Mouse (Mus musculus) limb, embryonic 10.5 days (tissue): ENCODE measurements around the gene Dpagt1. TPM values are rescaled to one million over a fixed set of nuclear protein-coding genes. Genes with fewer than 3 reads are reported as not detected.
"Not testable (repeated sequence)": the region's sequence is repeated elsewhere in the genome, so short reads cannot be mapped to it uniquely, and the experiment has no call there.

Experiments used
- DNase-seq: peaks from one replicate; pipeline ENCODE4 v3.0.0-alpha.2; 2017; ENCODE audit warnings: low spot score
- H3K27ac ChIP-seq: fragments of 300-500 bp; sonication (generic); 2 replicates; pipeline ENCODE4 v1.5.1; 2016; ENCODE audit warnings: mild to moderate bottlenecking
- H3K27me3 ChIP-seq: fragments of 300-500 bp; sonication (generic); 2 replicates; pipeline ENCODE4 v1.6.1; 2016; ENCODE audit warnings: low read depth, mild to moderate bottlenecking; ENCODE audit not compliant: poor library complexity, severe bottlenecking
- H3K36me3 ChIP-seq: fragments of 300-500 bp; sonication (generic); 2 replicates; pipeline ENCODE4 v1.6.1; 2016; ENCODE audit warnings: mild to moderate bottlenecking, moderate library complexity
- H3K4me1 ChIP-seq: fragments of 300-500 bp; sonication (generic); 2 replicates; pipeline ENCODE4 v1.6.1; 2016
- H3K4me3 ChIP-seq: fragments of 300-500 bp; sonication (generic); 2 replicates; pipeline ENCODE4 v1.5.1; 2016; ENCODE audit warnings: mild to moderate bottlenecking, moderate library complexity
- H3K9me3 ChIP-seq: fragments of 300-500 bp; sonication (generic); replicated peaks from 2 replicates; pipeline ENCODE4 v1.6.1; 2016; ENCODE audit warnings: mild to moderate bottlenecking
- WGBS: fragments of 180-500 bp; shearing (Covaris S2); methylation state at CpG from one replicate; pipeline ENCODE4 v1.1.7; 2016; 5-methylcytosine and 5-hydroxymethylcytosine counted together
- polyA plus RNA-seq: library from polyadenylated mRNA; unstranded; fragments of >200 nt; fragmentation: Nextera tagmentation; extraction: Ambion mirVana; gene quantifications from 2 replicates; pipeline ENCODE4 v1.2.1, GENCODE M21; 2016

The Dpagt1 gene
- polyA plus RNA-seq, 1 experiment from 2014 or later: 46.9 TPM

- H3K27ac ChIP-seq: peak overlapping the region; percentile 77
- peaks cover 35% of the 10 kb centered on the region for H3K4me1 ChIP-seq
- no peaks in the 10 kb centered on the region for H3K9me3 ChIP-seq
- WGBS: 32% methylated on average over 6 of the region's 6 CpGs
- no peak for DNase-seq
- H3K36me3 ChIP-seq: peaks cover 16% of the 10 kb centered on the region
- H3K4me3 ChIP-seq: peak overlapping the region; percentile 75
- H3K27me3 ChIP-seq: peaks cover 13% of the 10 kb centered on the region
These were observed 5.1 kb upstream of the Dpagt1 start for GRCm38 (mm10) chr9:44320799-44321133.

GRCm38 (mm10) chr9:44323656-44324055 is 2.2 kb upstream of the Dpagt1 start:
- peaks cover 33% of the 10 kb centered on the region for H3K4me1 ChIP-seq
- H3K4me3 ChIP-seq, H3K27ac ChIP-seq, H3K27me3 ChIP-seq, DNase-seq, H3K9me3 ChIP-seq, H3K36me3 ChIP-seq: not testable (repeated sequence)
- 89% methylated on average over 4 of the region's 4 CpGs for WGBS

- H3K9me3 ChIP-seq: no peaks in the 10 kb centered on the region
- 77% methylated on average over 6 of the region's 6 CpGs for WGBS
- H3K4me1 ChIP-seq: peaks cover 28% of the 10 kb centered on the region
- H3K27ac ChIP-seq: no peak overlapping the region
- peaks cover 14% of the 10 kb centered on the region for H3K36me3 ChIP-seq
- H3K27me3 ChIP-seq: peaks cover 1% of the 10 kb centered on the region; the same call in 1 of the 2 replicates
- no peak for DNase-seq
- no peak overlapping the region for H3K4me3 ChIP-seq
These were observed 1.7 kb upstream of the Dpagt1 start for GRCm38 (mm10) chr9:44324147-44324546.

GRCm38 (mm10) chr9:44325032-44325767 is 619 bp upstream of the Dpagt1 start:
- Histone ChIP-seq H3K4me1 (peaks cover 22% of the 10 kb centered on the region), H3K36me3 (peaks cover 25% of the 10 kb centered on the region), H3K27ac (peak overlapping the region; percentile 95), H3K4me3 (peak overlapping the region; percentile 67; the same call in 1 of the 2 replicates)
- H3K27me3 ChIP-seq, H3K9me3 ChIP-seq, DNase-seq: not testable (repeated sequence)
- 75% methylated on average over 7 of the region's 8 CpGs for WGBS

GRCm38 (mm10) chr9:44326371-44327063 is 698 bp downstream of the Dpagt1 start:
- Histone ChIP-seq H3K27me3 (no peaks in the 10 kb centered on the region), H3K4me3 (peak overlapping the region; percentile 67), H3K27ac (peak overlapping the region; percentile 95), H3K9me3 (no peaks in the 10 kb centered on the region), H3K4me1 (peaks cover 15% of the 10 kb centered on the region), H3K36me3 (peaks cover 38% of the 10 kb centered on the region)
- peak; percentile 82 for DNase-seq
- under 1% methylated on average over 38 of the region's 38 CpGs for WGBS

- peaks cover 15% of the 10 kb centered on the region for H3K4me1 ChIP-seq
- H3K9me3 ChIP-seq: no peaks in the 10 kb centered on the region
- H3K4me3 ChIP-seq: peak overlapping the region; percentile 67
- peaks cover 45% of the 10 kb centered on the region for H3K36me3 ChIP-seq
- no peak for DNase-seq
- peak overlapping the region; percentile 95 for H3K27ac ChIP-seq
- under 1% methylated on average over 22 of the region's 22 CpGs for WGBS
- H3K27me3 ChIP-seq: no peaks in the 10 kb centered on the region
These were observed 1.4 kb downstream of the Dpagt1 start for GRCm38 (mm10) chr9:44327064-44327711.

- peaks cover 15% of the 10 kb centered on the region for H3K4me1 ChIP-seq
- peak overlapping the region; percentile 95 for H3K27ac ChIP-seq
- peak overlapping the region; percentile 67 for H3K4me3 ChIP-seq
- 97% methylated on average over 5 of the region's 5 CpGs for WGBS
- H3K36me3 ChIP-seq: peaks cover 52% of the 10 kb centered on the region
- DNase-seq: no peak
- H3K27me3 ChIP-seq: no peaks in the 10 kb centered on the region
- no peaks in the 10 kb centered on the region for H3K9me3 ChIP-seq
These were observed 2.1 kb downstream of the Dpagt1 start for GRCm38 (mm10) chr9:44327926-44328325.

GRCm38 (mm10) chr9:44330736-44331135 is 4.9 kb downstream of the Dpagt1 start:
- 95% methylated on average over 6 of the region's 6 CpGs for WGBS
- H3K9me3 ChIP-seq: peaks cover 2% of the 10 kb centered on the region; the same call in 1 of the 2 replicates
- DNase-seq: no peak
- no peak overlapping the region for H3K27ac ChIP-seq
- H3K4me3 ChIP-seq: no peak overlapping the region
- peaks cover 67% of the 10 kb centered on the region for H3K36me3 ChIP-seq
- H3K27me3 ChIP-seq: no peaks in the 10 kb centered on the region
- peaks cover 14% of the 10 kb centered on the region for H3K4me1 ChIP-seq

- peaks cover 15% of the 10 kb centered on the region for H3K4me1 ChIP-seq
- H3K9me3 ChIP-seq: peaks cover 2% of the 10 kb centered on the region; the same call in 1 of the 2 replicates
- peak overlapping the region; percentile 98; the same call in 1 of the 2 replicates for H3K27ac ChIP-seq
- DNase-seq: no peak
- no peaks in the 10 kb centered on the region for H3K27me3 ChIP-seq
- peak overlapping the region; percentile 98; the same call in 1 of the 2 replicates for H3K4me3 ChIP-seq
- peaks cover 84% of the 10 kb centered on the region for H3K36me3 ChIP-seq
- WGBS: 96% methylated on average over 13 of the region's 13 CpGs
These were observed 7.3 kb downstream of the Dpagt1 start for GRCm38 (mm10) chr9:44332918-44333638.

GRCm38 (mm10) chr9:44334396-44335330 is 8.8 kb downstream of the Dpagt1 start, which contains the start of gene H2afx:
H2afx (plus strand) TSS chr9:44334694.
- Histone ChIP-seq H3K4me3 (peak within 1 kb of the TSS; percentile 98), H3K9me3 (peaks cover 2% of the 10 kb centered on the region; the same call in 1 of the 2 replicates), H3K27ac (peak within 1 kb of the TSS; percentile 98), H3K36me3 (peaks cover 83% of the 10 kb centered on the region), H3K4me1 (peaks cover 15% of the 10 kb centered on the region), H3K27me3 (no peaks in the 10 kb centered on the region)
- WGBS: under 1% methylated on average over 91 of the region's 91 CpGs
- DNase-seq: peak; percentile 98

GRCm38 (mm10) chr9:44335331-44336092 is 9.7 kb downstream of the Dpagt1 start:
- no peak for DNase-seq
- peaks cover 2% of the 10 kb centered on the region; the same call in 1 of the 2 replicates for H3K9me3 ChIP-seq
- no peaks in the 10 kb centered on the region for H3K27me3 ChIP-seq
- peak overlapping the region; percentile 98 for H3K27ac ChIP-seq
- peaks cover 81% of the 10 kb centered on the region for H3K36me3 ChIP-seq
- peaks cover 15% of the 10 kb centered on the region for H3K4me1 ChIP-seq
- WGBS: under 1% methylated on average over 50 of the region's 50 CpGs
- peak overlapping the region; percentile 98 for H3K4me3 ChIP-seq
